In genomic region chr1:133798821-133799415, GRCm38 (mm10) we compare ENCODE assay signal across 8 mouse cellular contexts. TPM values are rescaled to one million over a fixed set of nuclear protein-coding genes. Genes with fewer than 3 reads are reported as not detected.
DNase-seq lines count a peak whose midpoint lies in the region; ATAC-seq and TF ChIP-seq lines count a peak whose summit lies in the region.

No protein-coding gene starts in this region.

- no peaks in the 10 kb centered on the region for H3K9me3 ChIP-seq in heart, embryonic 16.5 days (replicated peaks; ENCODE audit: control insufficient read depth, low read length)
- no peaks in the 10 kb centered on the region for H3K9me3 ChIP-seq in hindbrain, embryonic 15.5 days
- no peaks in the 10 kb centered on the region for H3K9me3 ChIP-seq in midbrain, embryonic 11.5 days (ENCODE audit: control insufficient read depth, low read length)

- H3K4me1 ChIP-seq in heart, embryonic 16.5 days (ENCODE audit: control insufficient read depth, insufficient read depth, low read length) = peaks cover 27% of the 10 kb centered on the region
- peaks cover 3% of the 10 kb centered on the region; the same call in 1 of the 2 replicates for H3K4me1 ChIP-seq in cortical plate, adult 2 months (ENCODE audit: control insufficient read depth, insufficient read depth, low read length)
- peaks cover 40% of the 10 kb centered on the region for H3K4me1 ChIP-seq in hindbrain, embryonic 15.5 days (replicated peaks)
- H3K4me1 ChIP-seq in midbrain, embryonic 11.5 days (ENCODE audit: control insufficient read depth, insufficient read depth, low read length) = peaks cover 24% of the 10 kb centered on the region

- no peak for TF ChIP-seq CTCF in cortical plate, adult 2 months (IDR thresholded peaks at IDR 0.05; ENCODE audit: extremely low read depth, insufficient read depth, low read length)

- TF ChIP-seq POLR2A in cortical plate, adult 2 months (IDR thresholded peaks at IDR 0.05; ENCODE audit: extremely low read depth, insufficient read depth, low read length) = no peak

- H3K4me3 ChIP-seq in heart, embryonic 16.5 days (ENCODE audit: low read length) = peak overlapping the region; percentile 80
- H3K4me3 ChIP-seq in cortical plate, adult 2 months (ENCODE audit: insufficient read depth, low read length) = peak overlapping the region; percentile 48
- H3K4me3 ChIP-seq in hindbrain, embryonic 15.5 days = peak overlapping the region; percentile 59
- peak overlapping the region; percentile 13; the same call in 1 of the 2 replicates for H3K4me3 ChIP-seq in midbrain, embryonic 11.5 days (ENCODE audit: low read depth, low read length)

- H3K36me3 ChIP-seq in heart, embryonic 16.5 days (ENCODE audit: control insufficient read depth, insufficient read depth) = no peaks in the 10 kb centered on the region
- no peaks in the 10 kb centered on the region for H3K36me3 ChIP-seq in hindbrain, embryonic 15.5 days
- H3K36me3 ChIP-seq in midbrain, embryonic 11.5 days (ENCODE audit: control insufficient read depth, insufficient read depth, low read length) = no peaks in the 10 kb centered on the region

- H3K4me2 ChIP-seq in heart, embryonic 16.5 days (ENCODE audit: low read depth, low read length) = peak overlapping the region; percentile 94
- peak overlapping the region; percentile 96 for H3K4me2 ChIP-seq in hindbrain, embryonic 15.5 days
- peak overlapping the region; percentile 96 for H3K4me2 ChIP-seq in midbrain, embryonic 11.5 days

- peak overlapping the region; percentile 80 for H3K9ac ChIP-seq in heart, embryonic 16.5 days (ENCODE audit: low read length)
- 0 out of 2 replicates have a peak overlapping the region, but pooled peaks have one; percentile 45 for H3K9ac ChIP-seq in hindbrain, embryonic 15.5 days
- no peak overlapping the region for H3K9ac ChIP-seq in midbrain, embryonic 11.5 days (ENCODE audit: low read length)

- H3K27me3 ChIP-seq in heart, embryonic 16.5 days (ENCODE audit: control insufficient read depth, insufficient read depth, low read length) = no peaks in the 10 kb centered on the region
- no peaks in the 10 kb centered on the region for H3K27me3 ChIP-seq in hindbrain, embryonic 15.5 days
- H3K27me3 ChIP-seq in midbrain, embryonic 11.5 days (ENCODE audit: control insufficient read depth, insufficient read depth, low read length) = no peaks in the 10 kb centered on the region; the same call in 1 of the 2 replicates

- ATAC-seq in heart, embryonic 16.5 days (replicated peaks; ENCODE audit: extremely low read depth, insufficient read depth, low FRiP score) = no peak
- no peak for ATAC-seq in hindbrain, embryonic 15.5 days (ENCODE audit: low FRiP score, low read depth)
- ATAC-seq in midbrain, embryonic 11.5 days (ENCODE audit: low FRiP score) = no peak
- ATAC-seq in cerebellum, adult (ENCODE audit: insufficient number of reproducible peaks, low FRiP score, low TSS enrichment) = no peak

- WGBS in heart, embryonic 16.5 days = 68% methylated on average over 1 of the region's 1 CpGs
- 56% methylated on average over 1 of the region's 1 CpGs for WGBS in hindbrain, embryonic 15.5 days
- 44% methylated on average over 1 of the region's 1 CpGs for WGBS in midbrain, embryonic 11.5 days

- DNase-seq in heart, adult 8-10 months (ENCODE audit: low spot score) = no peak
- peak; percentile 84 for DNase-seq in midbrain, embryonic 11.5 days (ENCODE audit: low spot score, missing footprints)
- DNase-seq in right cerebral cortex, adult 18-20 months = no peak
- DNase-seq in layer of hippocampus, adult 9-11 months = no peak

- no peak overlapping the region; the same call in 1 of the 2 replicates for H3K27ac ChIP-seq in heart, embryonic 16.5 days (ENCODE audit: low read length)
- H3K27ac ChIP-seq in cortical plate, adult 2 months (ENCODE audit: insufficient read depth, low read length) = no peak overlapping the region
- H3K27ac ChIP-seq in hindbrain, embryonic 15.5 days (replicated peaks) = no peak overlapping the region
- no peak overlapping the region for H3K27ac ChIP-seq in midbrain, embryonic 11.5 days (ENCODE audit: low read depth, low read length)

RNA-seq across cellular contexts. Expression of gene Atp2b4, which starts 1.9 kb away (rescaled TPM):
- 10.3 and 11.0 TPM in 2 replicates for polyA plus RNA-seq in heart, embryonic 16.5 days (2015; fragmentation: Nextera tagmentation; extraction: Ambion mirVana)
- total RNA-seq in heart, adult 8-10 months (2022) = 10 to 100 TPM; 15.9 to 20.8 (median 18.8) TPM
- polyA plus RNA-seq in cortical plate, adult 2 months (2012; rRNA removed) = 58.9 and 63.4 TPM in 2 replicates
- polyA plus RNA-seq in hindbrain, embryonic 15.5 days (2015; fragmentation: Nextera tagmentation; extraction: Ambion mirVana) = 11.8 and 12.4 TPM in 2 replicates
- polyA plus RNA-seq in midbrain, embryonic 11.5 days (2014; fragmentation: Nextera tagmentation; extraction: Ambion mirVana) = 7.6 and 8.3 TPM in 2 replicates

Comparison
In these comparisons a context has a peak if more than half of its experiments do, and no peak if none do; other contexts are left out.
1. H3K4me3 ChIP-seq: peak in every context shown above with its lines; median percentile 80 in heart, embryonic 16.5 days; 59 in hindbrain, embryonic 15.5 days; 48 in cortical plate, adult 2 months; 13 in midbrain, embryonic 11.5 days.